Mouse (Mus musculus) heart, embryonic 15.5 days (tissue): ENCODE data around the gene Gys2. TPM values are rescaled to one million over a fixed set of nuclear protein-coding genes. Genes with fewer than 3 reads are reported as not detected.

ENCODE experiments used
- ATAC-seq: fragments of 200-750 bp; cut with Nextera tagmentation; replicated peaks from 2 replicates; pipeline ENCODE4 v1.8.0; 2017; ENCODE audit warnings: low read depth, moderate TSS enrichment; ENCODE audit not compliant: insufficient number of reproducible peaks, insufficient read depth, low FRiP score
- H3K27ac ChIP-seq: fragments of 300-500 bp; sonication (generic); 2 replicates; pipeline ENCODE4 v1.5.1; 2015; ENCODE audit warnings: mild to moderate bottlenecking, inconsistent platforms
- H3K27me3 ChIP-seq: fragments of 300-500 bp; sonication (generic); 2 replicates; pipeline ENCODE4 v1.6.1; 2015; ENCODE audit warnings: inconsistent platforms
- H3K36me3 ChIP-seq: fragments of 300-500 bp; sonication (generic); 2 replicates; pipeline ENCODE4 v1.6.1; 2015; ENCODE audit warnings: mild to moderate bottlenecking, inconsistent platforms
- H3K4me1 ChIP-seq: fragments of 300-500 bp; sonication (generic); replicated peaks from 2 replicates; pipeline ENCODE4 v1.6.1; 2015; ENCODE audit warnings: inconsistent platforms
- H3K4me2 ChIP-seq: fragments of 300-500 bp; sonication (generic); 2 replicates; pipeline ENCODE4 v1.6.1; 2015; ENCODE audit warnings: inconsistent platforms, mild to moderate bottlenecking, moderate library complexity
- H3K4me3 ChIP-seq: fragments of 300-500 bp; sonication (generic); 2 replicates; pipeline ENCODE4 v1.5.1; 2015; ENCODE audit warnings: mild to moderate bottlenecking, inconsistent platforms
- H3K9ac ChIP-seq: fragments of 300-500 bp; sonication (generic); 2 replicates; pipeline ENCODE4 v1.6.1; 2015; ENCODE audit warnings: mild to moderate bottlenecking, inconsistent platforms
- H3K9me3 ChIP-seq: fragments of 300-500 bp; sonication (generic); replicated peaks from 2 replicates; pipeline ENCODE4 v1.6.1; 2016; ENCODE audit warnings: inconsistent platforms
- WGBS: fragments of 180-500 bp; shearing (Covaris S2); methylation state at CpG from one replicate; pipeline ENCODE4 v1.1.7; 2015; ENCODE audit warnings: mixed read lengths; 5-methylcytosine and 5-hydroxymethylcytosine counted together
- polyA plus RNA-seq: library from polyadenylated mRNA; unstranded; fragments of >200 nt; fragmentation: Nextera tagmentation; extraction: Ambion mirVana; gene quantifications from 2 replicates; pipeline ENCODE4 v1.2.1, GENCODE M21; 2015

Gene Gys2
- polyA plus RNA-seq, 1 experiment from 2014 or later = not detected

GRCm38 (mm10) chr6:142455314-142455996, 17.5 kb downstream of the Gys2 start:
- Histone ChIP-seq H3K27me3 (no peaks in the 10 kb centered on the region), H3K9ac (no peak overlapping the region), H3K36me3 (no peaks in the 10 kb centered on the region), H3K27ac (no peak overlapping the region), H3K9me3 (no peaks in the 10 kb centered on the region), H3K4me2 (no peak overlapping the region), H3K4me3 (no peak overlapping the region), H3K4me1 (no peaks in the 10 kb centered on the region)
- ATAC-seq = no peak
- 49% methylated on average over 7 of the region's 7 CpGs for WGBS

DNA sequence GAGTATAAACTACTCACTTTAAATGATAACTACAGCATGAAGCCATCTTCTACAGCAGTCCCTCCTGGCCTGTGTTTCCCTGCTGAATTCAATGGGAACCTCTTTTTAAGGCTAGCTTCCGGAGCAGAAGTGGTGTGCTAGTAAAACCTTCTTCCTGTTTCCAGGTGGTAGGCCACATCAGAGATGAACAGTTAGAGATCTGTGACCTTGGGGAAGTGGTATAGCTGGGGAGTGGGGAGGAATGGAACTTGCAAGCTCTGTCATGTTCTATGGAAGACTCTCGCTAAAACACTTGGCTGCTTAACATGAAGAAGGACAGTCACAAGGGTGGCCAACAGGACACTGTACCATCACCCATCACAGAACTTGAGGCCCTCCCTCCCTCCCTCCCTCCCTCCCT, 19.6 kb downstream of the Gys2 start:
- no peaks in the 10 kb centered on the region for H3K4me1 ChIP-seq
- H3K36me3 ChIP-seq = no peaks in the 10 kb centered on the region
- H3K9me3 ChIP-seq = no peaks in the 10 kb centered on the region
- H3K27me3 ChIP-seq = no peaks in the 10 kb centered on the region
- H3K27ac ChIP-seq = no peak overlapping the region
- WGBS = 75% methylated on average over 2 of the region's 2 CpGs
- H3K9ac ChIP-seq = no peak overlapping the region
- ATAC-seq = no peak
- H3K4me2 ChIP-seq = no peak overlapping the region
- H3K4me3 ChIP-seq = no peak overlapping the region

DNA sequence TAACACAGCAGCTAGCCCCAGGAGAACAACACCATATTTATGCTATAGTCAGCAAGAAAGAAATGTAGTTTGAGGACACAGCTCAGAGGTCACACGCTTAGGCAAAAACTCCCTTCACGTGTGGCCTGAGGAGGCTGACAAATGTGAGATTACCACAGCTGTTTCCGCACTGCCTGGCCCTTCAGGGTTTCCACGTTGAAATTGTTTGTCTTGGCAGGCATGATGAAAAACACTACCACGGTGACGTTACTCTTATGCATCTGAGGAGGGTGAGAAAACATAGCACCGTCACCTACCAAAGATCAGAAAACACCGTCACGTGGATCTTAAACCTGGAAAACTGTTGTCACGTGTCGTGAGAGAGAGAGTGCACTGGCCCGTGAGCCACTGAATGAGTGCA, 21.5 kb downstream of the Gys2 start:
- 56% methylated on average over 12 of the region's 12 CpGs for WGBS
- Histone ChIP-seq H3K4me3 (no peak overlapping the region), H3K9ac (no peak overlapping the region), H3K4me1 (no peaks in the 10 kb centered on the region), H3K27me3 (no peaks in the 10 kb centered on the region), H3K9me3 (no peaks in the 10 kb centered on the region), H3K4me2 (no peak overlapping the region), H3K27ac (no peak overlapping the region), H3K36me3 (no peaks in the 10 kb centered on the region)
- no peak; the same call in 1 of the 2 replicates for ATAC-seq

DNA sequence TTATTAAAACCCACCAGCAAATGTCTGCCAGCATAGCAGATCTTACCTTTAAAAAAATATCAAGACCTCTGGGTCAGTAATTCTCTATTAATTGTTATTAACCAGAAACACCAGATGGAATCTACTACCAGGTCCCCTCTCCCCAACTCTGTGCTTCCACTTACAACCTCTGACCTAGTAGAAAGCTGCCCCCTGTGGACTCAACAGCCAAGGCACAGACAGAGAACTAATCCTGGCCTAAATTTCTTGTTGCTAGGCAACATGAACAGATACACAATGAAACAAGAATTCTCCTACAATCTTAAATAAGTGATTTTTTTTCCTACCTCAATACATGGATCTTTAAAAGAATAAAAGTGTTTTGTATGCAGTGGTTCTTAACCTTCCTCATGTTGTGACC, 43.8 kb downstream of the Gys2 start:
- no peak overlapping the region for H3K4me3 ChIP-seq
- no peak overlapping the region for H3K9ac ChIP-seq
- no peak overlapping the region for H3K4me2 ChIP-seq
- H3K27ac ChIP-seq = no peak overlapping the region
- no peaks in the 10 kb centered on the region for H3K36me3 ChIP-seq
- H3K9me3 ChIP-seq = no peaks in the 10 kb centered on the region
- H3K4me1 ChIP-seq = no peaks in the 10 kb centered on the region
- no peaks in the 10 kb centered on the region for H3K27me3 ChIP-seq
- no peak for ATAC-seq

- no peak overlapping the region for H3K27ac ChIP-seq
- H3K9me3 ChIP-seq = no peaks in the 10 kb centered on the region
- 74% methylated on average over 7 of the region's 7 CpGs for WGBS
- no peaks in the 10 kb centered on the region for H3K4me1 ChIP-seq
- no peaks in the 10 kb centered on the region for H3K36me3 ChIP-seq
- H3K4me3 ChIP-seq = no peak overlapping the region
- no peak overlapping the region for H3K4me2 ChIP-seq
- H3K9ac ChIP-seq = no peak overlapping the region
- no peak for ATAC-seq
- no peaks in the 10 kb centered on the region for H3K27me3 ChIP-seq
Measured at GRCm38 (mm10) chr6:142424976-142425375, 47.9 kb downstream of the Gys2 start.

- peaks cover 3% of the 10 kb centered on the region for H3K4me1 ChIP-seq
- peak overlapping the region; percentile 35 for H3K4me3 ChIP-seq
- 2% methylated on average over 24 of the region's 24 CpGs for WGBS
- no peaks in the 10 kb centered on the region for H3K9me3 ChIP-seq
- no peaks in the 10 kb centered on the region for H3K36me3 ChIP-seq
- peaks cover 38% of the 10 kb centered on the region for H3K27me3 ChIP-seq
- no peak overlapping the region for H3K9ac ChIP-seq
- ATAC-seq = no peak
- H3K4me2 ChIP-seq = peak overlapping the region; percentile 65
- H3K27ac ChIP-seq = no peak overlapping the region
Measured at GRCm38 (mm10) chr6:142414597-142414996, 58.3 kb downstream of the Gys2 start.

GRCm38 (mm10) chr6:142413845-142414244, 59.1 kb downstream of the Gys2 start:
- Histone ChIP-seq H3K4me3 (no peak overlapping the region), H3K9ac (no peak overlapping the region), H3K27ac (no peak overlapping the region), H3K27me3 (peaks cover 38% of the 10 kb centered on the region), H3K36me3 (no peaks in the 10 kb centered on the region), H3K4me1 (peaks cover 3% of the 10 kb centered on the region), H3K9me3 (no peaks in the 10 kb centered on the region), H3K4me2 (no peak overlapping the region)
- 18% methylated on average over 12 of the region's 12 CpGs for WGBS
- no peak for ATAC-seq

GRCm38 (mm10) chr6:142412906-142413491, 59.9 kb downstream of the Gys2 start, which contains the start of gene Spx:
Spx (plus strand) TSS chr6:142413441.
- Histone ChIP-seq H3K4me1 (peaks cover 3% of the 10 kb centered on the region), H3K27ac (no peak within 1 kb of the TSS), H3K27me3 (peaks cover 38% of the 10 kb centered on the region), H3K36me3 (no peaks in the 10 kb centered on the region), H3K4me2 (no peak within 1 kb of the TSS), H3K9ac (no peak within 1 kb of the TSS), H3K4me3 (no peak within 1 kb of the TSS), H3K9me3 (no peaks in the 10 kb centered on the region)
- no peak for ATAC-seq
- WGBS = 67% methylated on average over 11 of the region's 11 CpGs

GRCm38 (mm10) chr6:142411140-142411539, 61.8 kb downstream of the Gys2 start:
- H3K4me3 ChIP-seq = no peak overlapping the region
- H3K27ac ChIP-seq = no peak overlapping the region
- ATAC-seq = no peak
- H3K9me3 ChIP-seq = no peaks in the 10 kb centered on the region
- H3K4me1 ChIP-seq = peaks cover 3% of the 10 kb centered on the region
- peaks cover 38% of the 10 kb centered on the region for H3K27me3 ChIP-seq
- no peaks in the 10 kb centered on the region for H3K36me3 ChIP-seq
- H3K4me2 ChIP-seq = no peak overlapping the region
- no peak overlapping the region for H3K9ac ChIP-seq
- WGBS = 17% methylated on average over 1 of the region's 1 CpGs

GRCm38 (mm10) chr6:142395756-142396155, 77.2 kb downstream of the Gys2 start:
- WGBS = 86% methylated on average over 6 of the region's 6 CpGs
- H3K27me3 ChIP-seq = no peaks in the 10 kb centered on the region
- H3K27ac ChIP-seq = no peak overlapping the region
- ATAC-seq = no peak
- H3K4me1 ChIP-seq = 0 out of 2 replicates have a peak, but pooled peaks cover 2% of the 10 kb centered on the region
- H3K36me3 ChIP-seq = peaks cover 39% of the 10 kb centered on the region
- no peaks in the 10 kb centered on the region for H3K9me3 ChIP-seq
- H3K4me3 ChIP-seq = no peak overlapping the region
- no peak overlapping the region for H3K4me2 ChIP-seq
- no peak overlapping the region for H3K9ac ChIP-seq

DNA sequence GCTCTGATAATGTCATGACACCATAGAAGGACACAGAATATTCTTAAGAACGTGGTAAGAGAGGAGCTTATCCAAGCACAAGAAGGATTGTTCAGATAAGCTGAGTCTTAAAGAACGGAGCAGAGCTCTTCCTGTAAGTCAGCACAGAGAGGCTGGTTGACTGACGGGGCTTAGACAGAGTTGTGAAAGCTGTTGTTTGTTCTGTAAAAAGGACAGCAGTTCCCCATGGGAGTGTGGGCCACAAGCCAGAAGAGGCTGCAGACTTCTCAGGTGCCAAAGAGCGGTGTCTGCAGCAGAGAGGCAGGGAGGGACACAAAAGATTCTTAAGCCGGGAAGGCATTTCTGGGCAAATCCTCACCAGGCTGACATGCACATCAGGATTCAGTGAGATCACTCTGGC, 78.2 kb downstream of the Gys2 start:
- no peak for ATAC-seq
- Histone ChIP-seq H3K27me3 (no peaks in the 10 kb centered on the region), H3K9ac (no peak overlapping the region), H3K27ac (no peak overlapping the region), H3K9me3 (no peaks in the 10 kb centered on the region), H3K4me2 (no peak overlapping the region), H3K4me3 (no peak overlapping the region), H3K4me1 (0 out of 2 replicates have a peak, but pooled peaks cover 2% of the 10 kb centered on the region), H3K36me3 (peaks cover 31% of the 10 kb centered on the region)
- 77% methylated on average over 5 of the region's 5 CpGs for WGBS

DNA sequence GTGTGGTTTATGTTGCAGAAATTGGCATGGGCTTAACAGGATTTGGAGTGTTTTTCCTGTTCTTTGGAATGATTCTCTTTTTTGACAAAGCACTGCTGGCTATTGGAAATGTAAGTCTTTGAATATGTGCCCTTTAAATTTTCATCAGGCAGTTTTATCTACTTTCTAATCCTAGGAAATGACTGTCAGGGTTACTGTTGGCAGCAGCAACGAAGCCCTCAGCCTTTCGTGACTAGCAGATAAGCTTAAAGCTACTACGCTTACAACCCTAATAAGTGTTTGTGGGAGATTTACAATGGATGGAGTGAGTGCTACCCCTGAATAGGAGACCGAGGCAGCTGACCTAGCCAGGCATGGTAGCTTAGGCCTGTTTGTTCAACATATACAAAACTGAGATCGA, 80.6 kb downstream of the Gys2 start:
- WGBS = 49% methylated on average over 5 of the region's 5 CpGs

More for the DNA sequence above, 80.6 kb downstream of the Gys2 start:
- peaks cover 31% of the 10 kb centered on the region for H3K36me3 ChIP-seq
- H3K4me3 ChIP-seq = no peak overlapping the region
- no peaks in the 10 kb centered on the region for H3K27me3 ChIP-seq
- peaks cover 10% of the 10 kb centered on the region for H3K4me1 ChIP-seq
- no peak overlapping the region for H3K4me2 ChIP-seq
- H3K27ac ChIP-seq = no peak overlapping the region
- no peaks in the 10 kb centered on the region for H3K9me3 ChIP-seq
- no peak for ATAC-seq
- no peak overlapping the region for H3K9ac ChIP-seq
